Mouse (Mus musculus) adrenal gland, adult 8-10 months (tissue): ENCODE results near the gene Khdc3. TPM values are rescaled to one million over a fixed set of nuclear protein-coding genes. Genes with fewer than 3 reads are reported as not detected.
A peak's percentile ranks its signal among the peaks of the same experiment; 100 is the strongest.
"Not testable (repeated sequence)": the region's sequence is repeated elsewhere in the genome, so short reads cannot be mapped to it uniquely, and the experiment has no call there.

Experiments used
- DNase-seq: peaks from one replicate; pipeline ENCODE4 v3.0.0; 2022
- total RNA-seq, 4 experiments: library from RNA; stranded (reverse); gene quantifications; 2 replicates each; pipeline ENCODE4 v1.2.4; 2022

Khdc3 gene
- total RNA-seq, 4 experiments from 2014 or later: 0.51 to 2.6 (median 1.0) TPM

DNA sequence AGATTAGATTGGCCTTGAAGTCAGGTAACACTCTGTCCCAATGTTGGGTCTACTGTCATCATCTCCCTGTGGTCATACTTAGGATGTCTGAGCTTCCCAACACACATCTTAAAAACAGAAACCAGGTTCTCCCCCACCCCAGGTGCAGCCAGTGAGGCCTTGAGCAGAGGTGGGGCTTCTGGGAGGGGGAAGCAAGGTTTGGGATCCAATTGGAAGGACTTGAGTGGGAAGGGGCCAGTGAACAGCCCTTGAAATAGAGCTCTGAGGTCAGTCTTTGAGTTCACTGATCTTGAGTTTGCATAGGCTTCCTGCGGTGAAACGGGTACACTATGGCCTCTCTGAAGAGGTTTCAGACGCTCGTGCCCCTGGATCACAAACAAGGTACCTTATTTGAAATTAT, 545 bp downstream of the Khdc3 start, which contains the start of gene Gm20509:
Gene Gm20509, plus strand, starts transcription at position 290 of the 400 bp plus-strand sequence.
- DNase-seq: no peak

DNA sequence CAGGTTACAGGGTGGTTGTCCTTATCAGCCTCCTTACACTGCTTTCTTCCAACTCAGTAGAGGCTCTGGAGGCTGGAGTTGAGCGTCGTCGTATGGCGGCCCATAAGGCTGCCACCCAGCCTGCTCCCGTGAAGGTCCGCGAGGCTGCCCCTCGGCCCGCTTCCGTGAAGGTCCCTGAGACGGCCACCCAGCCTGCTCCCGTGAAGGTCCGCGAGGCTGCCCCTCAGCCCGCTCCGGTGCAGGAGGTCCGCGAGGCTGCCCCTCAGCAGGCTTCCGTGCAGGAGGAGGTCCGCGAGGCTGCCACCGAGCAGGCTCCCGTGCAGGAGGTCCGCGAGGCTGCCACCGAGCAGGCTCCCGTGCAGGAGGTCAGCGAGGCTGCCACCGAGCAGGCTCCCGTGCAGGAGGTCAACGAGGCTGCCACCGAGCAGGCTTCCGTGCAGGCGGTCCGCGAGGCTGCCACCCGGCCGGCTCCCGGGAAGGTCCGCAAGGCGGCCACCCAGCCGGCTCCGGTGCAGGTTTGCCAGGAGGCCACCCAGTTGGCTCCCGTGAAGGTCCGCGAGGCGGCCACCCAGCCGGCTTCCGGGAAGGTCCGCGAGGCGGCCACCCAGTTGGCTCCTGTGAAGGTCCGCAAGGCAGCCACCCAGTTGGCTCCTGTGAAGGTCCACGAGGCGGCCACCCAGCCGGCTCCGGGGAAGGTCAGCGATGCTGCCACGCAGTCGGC, 1.7 kb downstream of the Khdc3 start:
- peak; percentile 47 for DNase-seq

DNA sequence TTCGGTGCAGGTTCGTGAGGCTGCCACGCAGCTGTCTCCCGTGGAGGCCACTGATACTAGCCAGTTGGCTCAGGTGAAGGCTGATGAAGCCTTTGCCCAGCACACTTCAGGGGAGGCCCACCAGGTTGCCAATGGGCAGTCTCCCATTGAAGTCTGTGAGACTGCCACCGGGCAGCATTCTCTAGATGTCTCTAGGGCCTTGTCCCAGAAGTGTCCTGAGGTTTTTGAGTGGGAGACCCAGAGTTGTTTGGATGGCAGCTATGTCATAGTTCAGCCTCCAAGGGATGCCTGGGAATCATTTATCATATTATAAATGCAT, 2.2 kb downstream of the Khdc3 start:
- DNase-seq: no peak

DNA sequence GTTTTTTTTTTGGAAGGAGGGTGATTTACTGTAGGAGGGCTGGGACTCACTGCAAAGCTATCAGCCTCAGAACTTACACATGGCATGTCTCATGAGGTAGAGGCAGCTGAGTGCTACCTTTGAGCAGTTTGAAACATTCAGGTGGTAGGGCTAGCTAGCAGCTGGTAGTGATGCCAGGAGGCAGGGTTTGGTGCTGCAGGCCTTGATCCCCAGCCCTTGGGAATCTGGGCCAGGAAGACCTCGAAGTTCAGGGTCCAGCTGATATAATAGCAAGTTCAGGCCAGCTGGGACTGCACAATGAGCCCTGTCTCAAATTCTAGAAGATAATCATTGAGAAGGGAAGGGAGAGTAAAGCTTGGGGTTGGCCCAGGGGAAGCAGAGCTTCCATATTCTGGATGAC, 3.5 kb downstream of the Khdc3 start:
- peak; percentile 63 for DNase-seq

DNA sequence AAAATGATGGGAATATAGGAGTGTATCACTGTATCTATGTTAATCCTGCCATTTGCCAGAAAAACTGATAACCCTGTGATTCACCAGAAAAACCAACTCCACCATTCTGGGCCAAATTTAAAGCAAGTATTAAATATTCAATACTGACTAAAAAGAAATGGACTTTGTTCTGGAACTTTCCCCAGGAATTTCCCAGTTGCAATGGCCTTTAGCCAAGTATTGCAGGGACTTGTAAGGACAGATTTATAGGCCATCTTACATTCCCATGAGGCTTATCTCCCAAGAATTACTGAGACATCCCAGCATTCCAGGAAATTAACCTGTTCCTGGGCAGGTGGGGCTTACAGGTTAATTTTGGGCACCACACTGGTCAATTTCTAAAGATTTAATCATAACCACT, 4.1 kb downstream of the Khdc3 start:
- DNase-seq: no peak

DNA sequence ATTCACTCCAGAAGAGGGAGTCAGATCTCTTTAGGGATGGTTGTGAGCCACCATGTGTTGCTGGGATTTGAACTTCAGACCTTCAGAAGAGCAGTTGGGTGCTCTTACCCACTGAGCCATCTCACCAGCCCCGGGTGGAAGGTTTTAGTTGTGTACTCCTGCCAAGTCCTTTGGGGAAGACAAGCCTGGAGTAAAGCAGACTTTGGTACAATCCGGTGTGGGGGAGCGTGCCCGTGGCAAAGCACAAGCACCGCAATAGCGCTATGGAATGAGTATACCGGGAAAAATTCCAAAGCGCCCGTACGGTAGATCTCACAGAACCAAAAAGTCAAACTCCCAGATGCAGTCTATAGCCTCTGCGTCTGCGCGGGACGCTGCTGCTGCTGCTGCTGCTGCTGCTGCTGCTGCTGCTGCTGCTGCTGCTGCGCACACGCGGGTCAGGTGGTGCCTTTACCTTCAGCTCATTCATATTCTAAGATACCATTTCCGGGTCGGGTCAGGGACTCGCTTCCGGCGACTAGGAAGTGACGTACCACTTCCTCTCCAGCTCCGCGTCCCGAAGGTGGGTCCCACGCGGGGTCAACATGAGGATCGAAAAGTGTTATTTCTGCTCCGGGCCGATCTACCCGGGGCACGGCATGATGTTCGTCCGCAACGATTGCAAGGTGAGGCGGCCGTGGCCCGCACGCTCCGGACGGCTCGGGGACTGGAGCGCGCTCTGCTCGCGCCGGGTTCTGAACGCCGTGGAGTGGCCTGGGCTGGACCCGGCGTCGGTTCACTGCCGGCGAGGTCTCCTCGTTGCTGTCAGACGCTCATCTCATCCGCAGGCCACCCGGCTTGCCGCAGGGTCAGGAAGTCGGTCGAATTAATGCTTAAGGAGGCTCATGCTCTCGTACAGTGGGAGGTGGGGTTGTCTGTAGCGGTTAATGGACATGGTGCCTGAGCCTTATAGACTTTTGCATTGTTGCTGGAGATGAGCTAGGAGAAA, 11.6 kb downstream of the Khdc3 start, which contains the start of gene Rsl24d1:
Gene Rsl24d1, plus strand, starts transcription at position 508 of the 988 bp plus-strand sequence.
- peak; percentile 87 for DNase-seq

DNA sequence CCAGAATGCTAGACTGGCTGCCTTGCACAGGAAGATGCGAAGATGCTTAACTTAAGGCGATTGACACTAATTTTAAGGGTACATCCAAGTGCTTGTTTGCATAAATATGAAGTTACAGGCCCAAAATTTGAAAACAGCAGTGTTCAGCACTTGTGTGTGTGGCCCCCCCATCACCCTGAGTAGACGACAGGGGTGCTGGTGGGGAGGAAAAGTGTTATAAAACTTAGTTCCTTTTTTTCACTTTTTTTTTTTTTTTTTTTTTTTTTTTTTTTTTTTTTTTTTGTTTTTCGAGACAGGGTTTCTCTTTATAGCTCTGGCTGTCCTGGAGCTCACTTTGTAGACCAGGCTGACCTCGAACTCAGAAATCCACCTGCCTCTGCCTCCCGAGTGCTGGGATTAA, 15.1 kb downstream of the Khdc3 start:
- DNase-seq: not testable (repeated sequence)

DNA sequence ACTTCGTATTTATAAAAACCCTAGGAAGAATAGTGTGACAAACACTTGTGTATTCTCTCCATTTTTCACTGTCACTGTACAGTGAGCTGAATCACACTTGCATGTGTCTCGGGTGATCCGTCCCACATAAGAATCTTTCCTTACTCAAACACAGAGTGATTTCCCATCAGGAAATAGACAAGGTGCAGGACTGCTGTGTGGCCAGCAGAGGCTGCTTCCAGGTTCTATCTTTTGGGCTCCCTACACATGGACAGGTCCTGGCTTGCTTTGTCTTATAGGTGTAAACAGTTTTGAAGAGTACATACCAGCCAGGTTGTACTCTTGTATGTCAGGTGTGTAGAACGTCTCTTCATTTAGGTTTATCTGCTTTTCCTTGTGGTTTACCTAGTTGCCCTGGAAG, 16.4 kb downstream of the Khdc3 start:
- DNase-seq: no peak

DNA sequence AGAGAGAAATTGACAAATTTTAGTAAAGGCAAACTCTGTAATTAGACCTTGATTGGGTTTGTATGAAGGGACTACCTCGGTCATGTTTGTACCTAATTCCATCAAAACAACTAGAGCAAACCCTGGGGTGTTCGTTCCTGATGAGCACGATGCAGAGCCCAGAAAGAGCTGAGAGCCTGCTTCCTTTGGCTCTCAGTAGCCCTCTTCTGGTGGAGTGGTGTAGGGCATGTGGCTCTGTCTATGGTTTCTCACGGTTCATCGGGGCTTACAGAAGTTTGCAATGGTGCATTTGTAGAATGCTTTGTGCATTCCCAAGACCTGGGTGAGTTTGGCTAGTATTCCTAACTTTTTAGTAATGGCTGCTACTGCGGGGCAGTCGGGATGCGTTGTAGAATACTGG, 20.1 kb downstream of the Khdc3 start:
- DNase-seq: no peak

DNA sequence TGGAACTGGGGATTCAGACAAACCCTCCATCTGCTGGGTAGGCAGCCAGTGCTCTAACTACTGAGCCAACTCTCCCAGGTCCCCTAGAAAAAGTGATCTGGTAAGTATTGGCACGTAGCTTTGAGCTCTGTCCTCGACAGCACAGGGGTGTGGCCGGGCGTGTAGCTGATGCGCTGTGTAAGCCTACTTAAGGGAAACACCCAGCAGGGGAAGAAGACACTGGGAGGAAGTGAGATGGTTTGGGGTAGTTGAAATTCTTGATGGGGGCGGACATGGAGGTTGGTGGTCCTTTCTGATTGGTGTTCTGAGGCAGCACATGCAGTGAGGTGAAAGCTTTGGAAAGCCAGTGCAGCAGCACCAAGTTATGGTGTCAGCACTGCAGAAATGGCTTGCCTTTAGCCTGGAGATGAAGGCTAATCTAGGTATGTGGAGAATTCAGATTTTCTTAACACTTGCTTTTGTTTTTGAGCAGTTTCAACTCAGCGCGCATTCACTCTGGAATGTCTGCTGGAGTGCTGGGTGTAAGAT, 23.5 kb downstream of the Khdc3 start:
- DNase-seq: no peak

DNA sequence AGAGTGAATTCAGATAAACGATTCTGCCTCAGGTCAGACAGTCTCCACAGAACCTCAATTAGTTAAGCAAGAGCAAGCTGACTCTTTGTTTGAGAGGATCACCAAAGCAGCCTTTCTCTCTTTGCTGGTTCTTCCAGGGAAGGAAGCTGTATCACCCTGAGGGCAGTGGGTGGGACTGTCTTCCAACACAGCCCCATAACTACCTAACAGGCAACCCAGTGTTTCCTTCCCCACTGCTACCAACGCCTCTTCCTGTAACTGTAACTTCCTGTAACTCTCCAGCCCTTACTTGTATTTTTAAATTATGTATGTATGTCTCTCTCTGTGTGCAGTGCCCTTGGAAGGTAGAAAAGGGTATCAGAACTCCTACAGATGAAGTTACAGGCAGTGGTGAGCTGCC, 25.8 kb downstream of the Khdc3 start:
- no peak for DNase-seq

DNA sequence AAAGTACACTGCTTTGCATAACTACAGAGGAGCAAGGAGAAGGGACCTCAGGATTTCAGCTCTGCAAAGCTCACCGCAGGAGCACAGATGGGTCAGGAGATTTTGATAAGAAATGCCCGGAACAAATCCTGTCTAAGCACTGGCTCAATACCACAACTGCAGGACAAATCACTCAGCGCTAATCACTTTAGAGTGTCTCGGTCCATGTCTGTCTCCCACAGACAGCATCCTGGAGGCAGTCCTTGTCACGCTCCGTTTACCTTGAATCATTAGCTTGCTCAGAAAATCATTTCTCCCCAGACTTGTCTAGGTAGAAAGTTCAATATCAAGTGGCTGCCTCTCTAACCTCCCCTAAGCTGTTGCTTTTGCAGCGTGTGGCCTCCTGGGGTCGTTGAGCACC, 28.2 kb downstream of the Khdc3 start:
- no peak for DNase-seq

DNA sequence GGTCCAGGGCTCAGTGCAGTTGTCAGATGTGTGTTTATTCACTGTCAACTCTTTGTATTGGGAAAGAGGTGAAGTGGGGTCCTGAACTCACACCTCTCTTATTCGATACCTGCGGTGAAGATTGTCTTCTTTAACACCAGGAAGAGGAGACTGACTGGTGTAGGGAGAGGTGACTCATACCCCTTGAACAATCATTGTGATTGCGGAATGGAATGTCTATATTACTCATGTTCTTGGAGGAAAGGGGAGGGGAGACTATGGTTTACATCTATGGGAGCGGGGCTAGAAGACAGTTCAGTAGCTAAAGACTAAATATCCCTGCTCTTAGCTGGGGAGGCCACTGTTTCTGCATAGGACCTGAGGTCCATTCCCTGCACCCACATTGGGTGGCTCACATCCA, 28.9 kb downstream of the Khdc3 start:
- DNase-seq: no peak

DNA sequence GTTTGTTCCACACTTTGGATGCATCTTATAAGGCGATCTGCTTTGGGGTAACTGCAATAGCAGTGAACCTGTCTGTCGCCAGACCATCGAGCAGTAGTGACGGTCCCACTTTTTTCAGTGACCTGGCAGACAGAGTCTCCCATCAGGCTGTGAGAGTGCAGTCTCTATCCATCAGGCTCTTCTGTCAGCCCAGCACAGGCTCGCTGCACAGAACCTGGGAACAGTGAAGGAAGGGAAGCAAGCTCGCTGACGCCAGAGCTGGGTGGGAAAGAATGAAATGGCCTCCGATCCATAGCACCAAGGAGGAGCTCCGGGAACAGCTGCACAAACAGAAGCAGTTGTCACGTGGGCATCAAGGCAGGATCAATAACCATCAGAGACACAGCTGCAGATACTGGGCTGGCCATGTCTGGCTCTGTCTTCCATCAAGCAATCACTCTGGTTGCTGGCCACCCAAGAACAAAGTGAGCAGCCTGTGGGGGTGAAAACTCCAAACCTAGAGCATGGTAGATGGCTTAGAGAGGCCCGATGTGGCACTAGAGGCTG, 35.8 kb downstream of the Khdc3 start:
- DNase-seq: no peak

Other genes with a start within 250 kb of the Khdc3 start
- gene Pygo1, start 176.2 kb upstream of the Khdc3 start, total RNA-seq: 1 to 10 TPM; 4.8 to 8.4 (median 6.1) TPM
- gene Dyx1c1, start 143.1 kb upstream of the Khdc3 start, total RNA-seq: 1 to 10 TPM; 1.4 to 3.4 (median 2.0) TPM
- not detected for gene Gm44503, start 143.0 kb upstream of the Khdc3 start, total RNA-seq
- 10 to 100 TPM; 16.0 to 21.4 (median 19.9) TPM for gene Ccpg1os, start 116.5 kb upstream of the Khdc3 start, total RNA-seq
- gene Ccpg1, start 116.4 kb upstream of the Khdc3 start, total RNA-seq: 100 to 1,000 TPM; 156 to 205 (median 185) TPM
- gene Pigb, start 61.5 kb upstream of the Khdc3 start, total RNA-seq: 10 to 100 TPM; 15.5 to 26.6 (median 17.7) TPM
- gene Rab27a, start 57.0 kb upstream of the Khdc3 start, total RNA-seq: 10 to 100 TPM; 36.8 to 57.3 (median 48.1) TPM
- gene Gm20509, start 634 bp downstream of the Khdc3 start, total RNA-seq: under 1 TPM in 3 of 4 experiments, not detected in 1; 0.26 to 0.42 (median 0.35) TPM
- gene Rsl24d1, start 11.6 kb downstream of the Khdc3 start, total RNA-seq: 10 to 100 TPM; 55.1 to 76.7 (median 67.0) TPM